Mouse (Mus musculus): ENCODE data around the gene Wnt16.

Wnt16 gene

GRCm38 (mm10) chr6:22326289-22326688 is 38.3 kb downstream of the Wnt16 start:
- DNase-seq (ENCODE audit: low spot score), result no peak

GRCm38 (mm10) chr6:22327091-22327490 is 39.1 kb downstream of the Wnt16 start:
- no peak for DNase-seq (ENCODE audit: low spot score)

GRCm38 (mm10) chr6:22327931-22328330 is 39.9 kb downstream of the Wnt16 start:
- no peak for DNase-seq (ENCODE audit: low spot score)

- peak; percentile 24 for DNase-seq (ENCODE audit: low spot score)
Measured at GRCm38 (mm10) chr6:22330169-22330960, 42.3 kb downstream of the Wnt16 start.

GRCm38 (mm10) chr6:22332548-22332947 is 44.5 kb downstream of the Wnt16 start:
- DNase-seq (ENCODE audit: low spot score), result no peak

- no peak for DNase-seq (ENCODE audit: low spot score)
Measured at GRCm38 (mm10) chr6:22339763-22340542, 51.9 kb downstream of the Wnt16 start.

- no peak for DNase-seq (ENCODE audit: low spot score)
Measured at GRCm38 (mm10) chr6:22340779-22341178, 52.8 kb downstream of the Wnt16 start.

- no peak for DNase-seq (ENCODE audit: low spot score)
Measured at GRCm38 (mm10) chr6:22343292-22343691, 55.3 kb downstream of the Wnt16 start.

- no peak for DNase-seq (ENCODE audit: low spot score)
Measured at GRCm38 (mm10) chr6:22343706-22344105, 55.7 kb downstream of the Wnt16 start.

GRCm38 (mm10) chr6:22344443-22344842 is 56.4 kb downstream of the Wnt16 start:
- DNase-seq (ENCODE audit: low spot score), result no peak

GRCm38 (mm10) chr6:22347132-22347902 is 59.3 kb downstream of the Wnt16 start:
- DNase-seq (ENCODE audit: low spot score), result no peak

All from spleen, adult 12 weeks (tissue).